Mouse (Mus musculus): Measurements from ENCODE around the gene Il19.

DNA sequence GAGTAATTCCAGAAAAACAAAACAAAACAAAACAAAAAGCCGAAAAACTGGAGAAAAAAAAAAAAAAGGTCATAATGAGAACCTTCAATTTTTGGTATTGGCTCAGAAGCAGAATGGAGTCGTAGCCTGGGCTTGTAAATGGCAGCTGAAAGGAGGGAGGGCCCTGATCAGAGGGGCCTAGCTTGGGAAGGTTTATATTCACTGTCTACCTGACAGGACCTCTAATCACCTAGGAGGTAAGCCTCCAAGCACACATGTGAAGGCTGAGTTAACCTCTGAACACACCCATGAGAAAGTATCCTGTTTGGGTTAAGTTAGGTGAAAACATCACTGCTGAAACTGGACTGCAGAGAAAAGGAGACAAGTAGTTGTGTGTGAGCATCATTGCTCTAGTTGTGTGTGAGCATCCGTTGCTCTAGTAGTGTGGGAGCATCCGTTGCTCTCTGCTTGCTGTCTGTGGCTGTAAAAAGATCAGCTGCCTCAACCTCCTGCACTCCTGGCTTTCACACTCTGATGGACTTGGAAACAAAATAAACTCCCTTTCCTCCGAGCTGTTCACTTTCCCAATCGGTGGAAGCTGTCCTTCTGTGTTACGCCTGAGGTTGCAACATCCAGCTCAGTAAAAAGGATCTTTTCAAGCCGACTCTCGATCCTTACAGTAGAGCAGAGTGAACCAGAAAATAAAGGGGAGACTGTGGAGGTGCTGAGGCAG lies 46.4 kb downstream of the Il19 start:
- TF ChIP-seq CTCF (IDR thresholded peaks at IDR 0.05; ENCODE audit: low read depth, low read length) = no peak
- no peak for TF ChIP-seq POLR2A (IDR thresholded peaks at IDR 0.05; ENCODE audit: extremely low read depth, insufficient read depth, low read length)
